Mouse (Mus musculus): ENCODE data around the gene Abca3. TPM values are rescaled to one million over a fixed set of nuclear protein-coding genes. Genes with fewer than 3 reads are reported as not detected.

The Abca3 gene
- polyA plus RNA-seq, 1 experiment from 2014 or later, result 33.0 TPM

- ATAC-seq (ENCODE audit: low read depth), result peak; percentile 32; the same call in 1 of the 2 replicates
Measured at GRCm38 (mm10) chr17:24352370-24353194, 832 bp downstream of the Abca3 start.

GRCm38 (mm10) chr17:24353960-24354359 lies 2.2 kb downstream of the Abca3 start:
- no peaks in the 10 kb centered on the region for H3K9me3 ChIP-seq (ENCODE audit: control insufficient read depth, low read length)
- H3K27me3 ChIP-seq (ENCODE audit: control insufficient read depth, insufficient read depth, low read length), result peaks cover 3% of the 10 kb centered on the region; the same call in 1 of the 2 replicates
- H3K27ac ChIP-seq (ENCODE audit: low read depth, low read length), result no peak overlapping the region
- H3K4me1 ChIP-seq (ENCODE audit: control insufficient read depth, insufficient read depth, low read length), result peaks cover 17% of the 10 kb centered on the region
- no peaks in the 10 kb centered on the region for H3K36me3 ChIP-seq (ENCODE audit: control insufficient read depth, insufficient read depth, low read length)
- WGBS, result 81% methylated on average over 3 of the region's 3 CpGs
- H3K9ac ChIP-seq (replicated peaks; ENCODE audit: low read depth, low read length), result no peak overlapping the region
- no peak for ATAC-seq (ENCODE audit: low read depth)
- H3K4me3 ChIP-seq (ENCODE audit: low read depth, low read length), result no peak overlapping the region
- H3K4me2 ChIP-seq (ENCODE audit: low read depth, low read length), result no peak overlapping the region

More at GRCm38 (mm10) chr17:24352370-24353194, 832 bp downstream of the Abca3 start:
- peak overlapping the region; percentile 80 for H3K4me2 ChIP-seq (ENCODE audit: low read depth, low read length)
- no peaks in the 10 kb centered on the region for H3K9me3 ChIP-seq (ENCODE audit: control insufficient read depth, low read length)
- H3K4me1 ChIP-seq (ENCODE audit: control insufficient read depth, insufficient read depth, low read length), result peaks cover 17% of the 10 kb centered on the region
- H3K27me3 ChIP-seq (ENCODE audit: control insufficient read depth, insufficient read depth, low read length), result peaks cover 3% of the 10 kb centered on the region; the same call in 1 of the 2 replicates
- peak overlapping the region; percentile 70 for H3K4me3 ChIP-seq (ENCODE audit: low read depth, low read length)
- H3K9ac ChIP-seq (replicated peaks; ENCODE audit: low read depth, low read length), result peak overlapping the region; percentile 78
- 2% methylated on average over 36 of the region's 36 CpGs for WGBS
- peak overlapping the region; percentile 70; the same call in 1 of the 2 replicates for H3K27ac ChIP-seq (ENCODE audit: low read depth, low read length)
- H3K36me3 ChIP-seq (ENCODE audit: control insufficient read depth, insufficient read depth, low read length), result no peaks in the 10 kb centered on the region

- H3K36me3 ChIP-seq (ENCODE audit: control insufficient read depth, insufficient read depth, low read length), result no peaks in the 10 kb centered on the region
- H3K4me1 ChIP-seq (ENCODE audit: control insufficient read depth, insufficient read depth, low read length), result peaks cover 17% of the 10 kb centered on the region
- H3K4me3 ChIP-seq (ENCODE audit: low read depth, low read length), result no peak overlapping the region
- H3K4me2 ChIP-seq (ENCODE audit: low read depth, low read length), result no peak overlapping the region
- no peaks in the 10 kb centered on the region for H3K27me3 ChIP-seq (ENCODE audit: control insufficient read depth, insufficient read depth, low read length)
- WGBS, result 93% methylated on average over 8 of the region's 8 CpGs
- no peaks in the 10 kb centered on the region for H3K9me3 ChIP-seq (ENCODE audit: control insufficient read depth, low read length)
- ATAC-seq (ENCODE audit: low read depth), result no peak
- H3K27ac ChIP-seq (ENCODE audit: low read depth, low read length), result no peak overlapping the region
- H3K9ac ChIP-seq (replicated peaks; ENCODE audit: low read depth, low read length), result no peak overlapping the region
Measured at GRCm38 (mm10) chr17:24355284-24355683, 3.5 kb downstream of the Abca3 start.

GRCm38 (mm10) chr17:24359006-24359405 lies 7.3 kb downstream of the Abca3 start:
- H3K9me3 ChIP-seq (ENCODE audit: control insufficient read depth, low read length), result no peaks in the 10 kb centered on the region
- H3K27me3 ChIP-seq (ENCODE audit: control insufficient read depth, insufficient read depth, low read length), result no peaks in the 10 kb centered on the region
- WGBS, result 94% methylated on average over 8 of the region's 8 CpGs
- no peak overlapping the region for H3K27ac ChIP-seq (ENCODE audit: low read depth, low read length)
- H3K4me3 ChIP-seq (ENCODE audit: low read depth, low read length), result no peak overlapping the region
- peaks cover 5% of the 10 kb centered on the region; the same call in 1 of the 2 replicates for H3K4me1 ChIP-seq (ENCODE audit: control insufficient read depth, insufficient read depth, low read length)
- no peaks in the 10 kb centered on the region for H3K36me3 ChIP-seq (ENCODE audit: control insufficient read depth, insufficient read depth, low read length)
- ATAC-seq (ENCODE audit: low read depth), result no peak
- H3K9ac ChIP-seq (replicated peaks; ENCODE audit: low read depth, low read length), result no peak overlapping the region
- no peak overlapping the region for H3K4me2 ChIP-seq (ENCODE audit: low read depth, low read length)

GRCm38 (mm10) chr17:24359903-24360302 lies 8.2 kb downstream of the Abca3 start:
- ATAC-seq (ENCODE audit: low read depth), result no peak
- Histone ChIP-seq H3K9me3 (ENCODE audit: control insufficient read depth, low read length) (no peaks in the 10 kb centered on the region), H3K27ac (ENCODE audit: low read depth, low read length) (no peak overlapping the region), H3K4me2 (ENCODE audit: low read depth, low read length) (no peak overlapping the region), H3K4me3 (ENCODE audit: low read depth, low read length) (no peak overlapping the region), H3K36me3 (ENCODE audit: control insufficient read depth, insufficient read depth, low read length) (0 out of 2 replicates have a peak, but pooled peaks cover 5% of the 10 kb centered on the region), H3K9ac (replicated peaks; ENCODE audit: low read depth, low read length) (no peak overlapping the region), H3K27me3 (ENCODE audit: control insufficient read depth, insufficient read depth, low read length) (no peaks in the 10 kb centered on the region), H3K4me1 (ENCODE audit: control insufficient read depth, insufficient read depth, low read length) (no peaks in the 10 kb centered on the region)
- WGBS, result 81% methylated on average over 2 of the region's 2 CpGs

- Histone ChIP-seq H3K36me3 (ENCODE audit: control insufficient read depth, insufficient read depth, low read length) (0 out of 2 replicates have a peak, but pooled peaks cover 6% of the 10 kb centered on the region), H3K9ac (replicated peaks; ENCODE audit: low read depth, low read length) (no peak overlapping the region), H3K9me3 (ENCODE audit: control insufficient read depth, low read length) (no peaks in the 10 kb centered on the region), H3K27ac (ENCODE audit: low read depth, low read length) (no peak overlapping the region), H3K4me3 (ENCODE audit: low read depth, low read length) (no peak overlapping the region), H3K27me3 (ENCODE audit: control insufficient read depth, insufficient read depth, low read length) (no peaks in the 10 kb centered on the region), H3K4me2 (ENCODE audit: low read depth, low read length) (no peak overlapping the region), H3K4me1 (ENCODE audit: control insufficient read depth, insufficient read depth, low read length) (no peaks in the 10 kb centered on the region)
- WGBS, result 85% methylated on average over 8 of the region's 8 CpGs
- ATAC-seq (ENCODE audit: low read depth), result no peak
Measured at GRCm38 (mm10) chr17:24360841-24361240, 9.1 kb downstream of the Abca3 start.

GRCm38 (mm10) chr17:24361291-24361690 lies 9.5 kb downstream of the Abca3 start:
- Histone ChIP-seq H3K9me3 (ENCODE audit: control insufficient read depth, low read length) (no peaks in the 10 kb centered on the region), H3K36me3 (ENCODE audit: control insufficient read depth, insufficient read depth, low read length) (peaks cover 10% of the 10 kb centered on the region; the same call in 1 of the 2 replicates), H3K9ac (replicated peaks; ENCODE audit: low read depth, low read length) (no peak overlapping the region), H3K27ac (ENCODE audit: low read depth, low read length) (no peak overlapping the region), H3K4me1 (ENCODE audit: control insufficient read depth, insufficient read depth, low read length) (no peaks in the 10 kb centered on the region), H3K27me3 (ENCODE audit: control insufficient read depth, insufficient read depth, low read length) (no peaks in the 10 kb centered on the region), H3K4me3 (ENCODE audit: low read depth, low read length) (no peak overlapping the region), H3K4me2 (ENCODE audit: low read depth, low read length) (no peak overlapping the region)
- no peak for ATAC-seq (ENCODE audit: low read depth)
- WGBS, result 91% methylated on average over 5 of the region's 5 CpGs

- Histone ChIP-seq H3K9ac (replicated peaks; ENCODE audit: low read depth, low read length) (no peak overlapping the region), H3K36me3 (ENCODE audit: control insufficient read depth, insufficient read depth, low read length) (peaks cover 21% of the 10 kb centered on the region; the same call in 1 of the 2 replicates), H3K9me3 (ENCODE audit: control insufficient read depth, low read length) (no peaks in the 10 kb centered on the region), H3K27me3 (ENCODE audit: control insufficient read depth, insufficient read depth, low read length) (no peaks in the 10 kb centered on the region), H3K4me2 (ENCODE audit: low read depth, low read length) (no peak overlapping the region), H3K27ac (ENCODE audit: low read depth, low read length) (no peak overlapping the region), H3K4me3 (ENCODE audit: low read depth, low read length) (no peak overlapping the region), H3K4me1 (ENCODE audit: control insufficient read depth, insufficient read depth, low read length) (no peaks in the 10 kb centered on the region)
- no peak for ATAC-seq (ENCODE audit: low read depth)
- 79% methylated on average over 9 of the region's 9 CpGs for WGBS
Measured at GRCm38 (mm10) chr17:24362527-24362926, 10.8 kb downstream of the Abca3 start.

- Histone ChIP-seq H3K27me3 (ENCODE audit: control insufficient read depth, insufficient read depth, low read length) (no peaks in the 10 kb centered on the region), H3K4me3 (ENCODE audit: low read depth, low read length) (no peak overlapping the region), H3K9me3 (ENCODE audit: control insufficient read depth, low read length) (no peaks in the 10 kb centered on the region), H3K36me3 (ENCODE audit: control insufficient read depth, insufficient read depth, low read length) (peaks cover 30% of the 10 kb centered on the region), H3K4me1 (ENCODE audit: control insufficient read depth, insufficient read depth, low read length) (no peaks in the 10 kb centered on the region), H3K27ac (ENCODE audit: low read depth, low read length) (no peak overlapping the region), H3K4me2 (ENCODE audit: low read depth, low read length) (no peak overlapping the region), H3K9ac (replicated peaks; ENCODE audit: low read depth, low read length) (no peak overlapping the region)
- WGBS, result 91% methylated on average over 9 of the region's 9 CpGs
- ATAC-seq (ENCODE audit: low read depth), result no peak
Measured at GRCm38 (mm10) chr17:24364461-24364860, 12.7 kb downstream of the Abca3 start.
